Mouse (Mus musculus) Muller cell, postnatal 12 days (primary cell): ENCODE measurements around the gene Slc6a8.
A peak's percentile ranks its signal among the peaks of the same experiment; 100 is the strongest.

ENCODE experiments used
- DNase-seq: peaks from one replicate; pipeline ENCODE4 v3.0.0-alpha.2; 2015; ENCODE audit errors: inconsistent ontology term

Slc6a8 gene

GRCm38 (mm10) chrX:73684978-73685377, 12.0 kb downstream of the Slc6a8 start:
- no peak for DNase-seq

GRCm38 (mm10) chrX:73685629-73686028, 12.7 kb downstream of the Slc6a8 start:
- DNase-seq = peak; percentile 70

GRCm38 (mm10) chrX:73690917-73691629, 18.1 kb downstream of the Slc6a8 start:
- DNase-seq = peak; percentile 34

- no peak for DNase-seq
Observed at GRCm38 (mm10) chrX:73700472-73700871, 27.5 kb downstream of the Slc6a8 start.

DNA sequence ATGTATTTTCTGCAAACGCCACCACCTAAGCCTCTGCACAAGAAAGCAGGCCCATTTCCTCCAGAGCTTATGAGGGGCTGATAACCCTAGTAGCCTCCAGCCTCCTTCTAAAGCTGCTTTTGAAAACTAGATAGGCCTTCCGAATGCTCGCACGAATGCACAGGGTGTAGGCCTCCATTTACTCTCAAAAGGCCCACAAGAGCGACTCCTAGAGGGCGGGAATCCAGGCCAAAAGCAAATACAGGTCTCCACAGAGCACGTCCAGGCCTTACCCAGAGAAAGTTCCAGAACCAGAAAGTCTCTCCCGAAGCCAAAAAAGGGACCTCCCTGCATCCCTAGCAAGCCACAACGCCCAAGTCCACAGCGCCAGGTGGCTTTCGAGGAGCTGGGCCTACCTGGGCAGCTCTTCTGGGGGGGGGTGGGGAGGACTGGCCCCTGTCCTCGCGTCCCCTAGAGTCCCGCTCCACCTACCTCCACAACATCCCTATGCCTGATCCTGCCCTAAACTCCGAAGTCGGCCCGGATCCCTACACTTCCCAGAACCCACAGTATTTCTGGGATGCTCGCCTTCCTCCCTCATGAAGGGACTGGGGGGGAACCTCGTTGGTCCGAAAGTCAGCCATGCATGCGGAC, 42.6 kb downstream of the Slc6a8 start:
- DNase-seq = peak; percentile 57

DNA sequence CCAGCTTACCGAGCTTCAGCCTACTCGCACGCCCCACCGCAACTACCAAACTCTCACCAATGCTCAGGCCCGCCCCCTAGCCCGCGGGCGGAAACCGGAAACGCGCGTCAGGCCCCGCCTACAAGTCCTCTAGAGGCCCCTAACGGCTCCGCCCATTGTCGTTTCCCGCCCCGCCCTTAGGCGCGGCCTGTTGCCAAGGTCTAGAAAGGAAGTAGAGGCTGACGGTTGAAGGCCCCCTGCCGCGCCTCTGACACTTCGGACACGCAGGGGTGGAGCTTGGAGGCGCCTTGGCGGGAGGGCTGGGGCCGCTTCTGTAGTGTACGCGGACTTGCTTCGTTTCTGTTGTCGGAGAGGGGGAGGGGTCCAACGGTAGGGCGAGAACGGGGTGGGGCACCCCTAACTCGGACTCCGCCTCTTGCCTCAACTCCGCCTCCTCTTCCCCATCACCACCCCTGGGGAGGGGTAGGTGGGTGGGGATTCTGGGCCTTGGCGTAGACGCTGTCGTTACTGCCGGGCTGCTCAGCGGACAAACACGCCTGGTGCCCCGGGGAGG, 43.2 kb downstream of the Slc6a8 start, which contains the start of the genes Bcap31 and Abcd1:
Bcap31 (minus strand) TSS at position 67 of the 553 bp plus-strand sequence.
Abcd1 (plus strand) TSS at position 489 of the 553 bp plus-strand sequence.
- peak; percentile 98 for DNase-seq

GRCm38 (mm10) chrX:73716709-73717545, 44.0 kb downstream of the Slc6a8 start:
- no peak for DNase-seq

DNA sequence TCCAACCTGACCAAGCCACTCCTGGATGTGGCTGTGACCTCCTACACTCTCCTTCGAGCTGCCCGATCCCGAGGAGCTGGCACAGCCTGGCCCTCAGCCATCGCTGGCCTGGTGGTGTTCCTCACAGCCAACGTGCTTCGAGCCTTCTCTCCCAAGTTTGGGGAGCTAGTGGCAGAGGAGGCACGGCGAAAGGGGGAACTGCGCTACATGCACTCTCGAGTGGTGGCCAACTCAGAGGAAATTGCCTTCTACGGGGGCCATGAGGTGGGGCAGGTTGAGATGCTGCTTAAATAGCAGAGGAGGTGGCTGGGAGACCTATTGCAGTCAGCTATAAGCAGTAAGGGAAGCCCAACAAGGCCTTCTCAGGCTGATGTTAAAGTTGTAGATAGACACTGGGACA, 44.7 kb downstream of the Slc6a8 start:
- DNase-seq = no peak

GRCm38 (mm10) chrX:73718271-73718670, 45.3 kb downstream of the Slc6a8 start:
- DNase-seq = peak; percentile 30

DNA sequence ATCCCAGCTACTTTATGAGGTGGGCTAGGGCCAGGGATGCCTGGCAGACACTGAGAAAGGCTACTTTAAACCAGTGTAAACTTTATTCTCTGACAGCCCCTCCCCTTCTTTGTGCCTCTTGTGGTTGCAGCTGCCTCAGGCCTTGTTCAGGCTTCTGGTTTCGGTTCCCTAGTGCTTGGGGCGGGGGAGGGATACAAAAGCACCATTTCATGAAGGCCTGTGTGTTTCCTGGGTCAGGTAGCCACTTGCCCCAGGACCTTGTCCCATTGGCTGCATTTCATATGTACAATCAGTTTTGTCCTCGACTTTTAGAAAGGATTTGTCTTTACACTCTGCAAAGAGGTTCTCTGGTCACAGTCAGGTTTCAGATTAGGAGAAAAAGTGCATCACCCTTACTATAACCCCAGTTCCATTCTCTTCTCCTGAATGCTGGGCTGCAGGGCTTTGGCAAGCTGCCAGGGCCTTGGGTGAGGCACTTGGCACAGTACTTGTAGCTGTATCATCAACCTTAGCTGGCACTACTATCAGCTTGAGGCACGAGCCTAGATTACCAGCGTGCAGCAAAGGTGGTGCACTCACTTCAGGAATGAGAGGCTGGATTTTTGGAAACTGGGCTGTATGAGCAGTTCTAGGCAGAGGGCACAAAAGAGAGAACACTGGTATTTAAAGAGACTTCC, 45.9 kb downstream of the Slc6a8 start:
- peak; percentile 51 for DNase-seq

DNA sequence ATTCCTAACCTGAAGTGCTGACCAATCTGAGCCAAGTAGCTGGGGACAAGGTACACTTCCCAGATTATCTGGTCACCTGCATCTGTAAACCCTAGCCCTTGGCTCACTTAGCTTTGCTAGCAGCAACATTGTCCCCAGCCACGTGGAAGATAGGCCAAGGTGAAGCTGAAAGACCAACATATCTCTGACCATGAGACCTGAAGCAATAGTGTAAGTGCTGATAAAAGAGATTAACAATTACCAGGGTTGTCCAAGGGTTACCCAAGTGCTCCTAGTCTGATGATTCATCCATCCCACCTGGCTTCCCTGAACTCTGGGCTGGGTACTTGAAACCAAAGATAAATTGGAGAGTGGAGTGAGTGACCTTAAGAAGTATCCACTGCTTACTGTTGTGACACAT, 58.0 kb downstream of the Slc6a8 start:
- no peak for DNase-seq
